Mouse (Mus musculus) spleen, postnatal 14 days (tissue): Measurements from ENCODE around the gene Ddb1.
A peak's percentile ranks its signal among the peaks of the same experiment; 100 is the strongest.

Source experiments
- DNase-seq, 2 experiments: peaks; one replicate each; pipeline ENCODE4 v3.0.0; 2021 to 2022; ENCODE audit warnings: low spot score in 2 of 2

Gene Ddb1

DNA sequence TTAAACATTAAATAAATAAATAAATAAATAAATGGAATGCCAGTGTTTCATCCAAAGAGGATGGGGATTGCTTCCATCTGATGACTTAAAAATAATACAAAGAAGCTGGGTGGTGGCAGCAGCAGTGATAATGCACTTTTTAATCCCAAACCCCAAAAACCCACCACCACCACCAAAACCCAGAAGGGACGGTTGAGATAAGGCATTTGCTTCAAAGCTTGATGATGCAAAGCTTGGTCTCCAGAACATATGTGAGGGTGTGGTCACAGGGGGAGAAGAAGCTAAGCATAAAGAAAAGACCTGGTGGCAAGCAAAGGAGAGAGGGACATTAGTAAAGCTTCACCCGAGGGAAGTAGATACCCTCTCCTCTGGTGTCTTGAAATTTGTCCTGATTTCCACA is 56.8 kb downstream of the Ddb1 start:
- DNase-seq = no peak

DNA sequence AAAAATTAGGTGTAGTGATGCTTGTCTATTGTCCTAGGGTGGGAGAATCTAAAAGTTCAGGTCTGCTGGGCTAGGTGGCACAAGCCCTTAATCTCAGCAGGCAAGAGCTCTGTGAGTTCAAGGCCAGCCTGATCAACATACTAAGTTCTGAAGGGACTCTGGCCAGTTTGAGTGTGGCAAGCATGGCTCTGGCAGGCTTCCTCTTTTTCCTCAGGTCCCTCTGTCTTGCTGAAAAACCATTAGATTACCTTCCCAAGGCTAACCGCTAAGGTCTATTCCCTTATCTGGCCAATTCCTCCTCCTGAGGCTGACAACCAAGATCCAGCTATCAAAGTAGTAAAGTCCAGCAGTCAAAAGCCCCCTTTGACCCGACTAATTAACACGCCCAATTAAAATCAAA is 57.5 kb downstream of the Ddb1 start:
- DNase-seq = no peak

DNA sequence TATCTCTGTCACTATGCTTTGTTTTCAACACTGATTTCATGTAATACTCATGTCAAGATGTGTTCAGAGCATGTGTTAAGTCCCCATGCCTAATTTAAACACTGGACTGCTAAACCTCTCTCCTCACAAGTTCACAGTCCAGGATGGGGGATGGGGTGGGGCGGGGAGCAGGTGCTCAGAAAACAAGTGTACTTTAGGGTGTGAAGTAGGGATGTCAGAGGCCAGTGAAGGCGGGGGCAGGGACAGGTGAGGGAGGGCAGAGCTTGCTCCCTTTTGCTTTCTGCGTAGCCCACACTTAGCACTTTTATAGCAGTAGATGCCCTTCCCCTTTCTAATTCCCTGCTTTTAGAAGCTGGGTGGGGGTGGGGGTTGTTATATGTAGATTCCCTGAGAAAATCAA is 60.0 kb downstream of the Ddb1 start:
- no peak for DNase-seq

DNA sequence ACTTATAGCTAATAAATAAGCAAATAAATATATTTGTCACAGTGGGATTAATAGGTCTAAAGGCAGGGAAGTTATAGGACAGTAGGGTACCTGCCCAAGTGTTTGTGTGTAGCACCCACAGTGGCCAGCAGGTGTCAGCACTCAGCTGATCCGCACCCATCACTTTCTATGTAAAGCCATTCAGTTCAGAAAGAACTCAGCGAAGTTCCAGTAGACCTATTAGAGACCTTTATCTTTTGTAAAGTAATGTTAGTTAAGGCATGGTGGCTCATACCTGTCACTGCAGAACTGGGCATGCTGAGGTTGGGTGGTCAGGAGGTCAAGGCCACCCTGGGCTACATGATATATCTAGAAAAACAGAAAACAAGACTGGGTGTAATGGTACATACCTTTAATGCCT is 60.4 kb downstream of the Ddb1 start:
- peak; percentile 56 to 71 for DNase-seq

DNA sequence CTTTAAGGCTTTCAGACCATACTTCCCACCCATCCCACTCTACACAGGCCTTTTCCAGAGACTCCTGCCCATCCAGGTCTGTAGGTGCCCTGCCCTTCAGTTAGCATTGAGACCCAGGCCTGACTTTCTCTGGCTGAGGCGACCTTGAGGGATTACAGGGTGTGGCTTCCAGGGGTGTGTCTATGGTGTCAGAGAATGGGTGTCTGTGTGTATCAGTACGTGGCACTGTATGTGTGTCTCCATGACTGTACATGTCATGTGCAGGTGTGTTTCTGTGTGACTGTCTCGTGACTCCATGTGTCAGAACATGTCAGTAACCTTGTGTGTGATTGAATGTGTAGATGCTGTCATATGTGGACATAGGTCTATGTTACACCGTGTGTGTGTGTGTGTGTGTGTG is 66.2 kb downstream of the Ddb1 start:
- DNase-seq = no peak

DNA sequence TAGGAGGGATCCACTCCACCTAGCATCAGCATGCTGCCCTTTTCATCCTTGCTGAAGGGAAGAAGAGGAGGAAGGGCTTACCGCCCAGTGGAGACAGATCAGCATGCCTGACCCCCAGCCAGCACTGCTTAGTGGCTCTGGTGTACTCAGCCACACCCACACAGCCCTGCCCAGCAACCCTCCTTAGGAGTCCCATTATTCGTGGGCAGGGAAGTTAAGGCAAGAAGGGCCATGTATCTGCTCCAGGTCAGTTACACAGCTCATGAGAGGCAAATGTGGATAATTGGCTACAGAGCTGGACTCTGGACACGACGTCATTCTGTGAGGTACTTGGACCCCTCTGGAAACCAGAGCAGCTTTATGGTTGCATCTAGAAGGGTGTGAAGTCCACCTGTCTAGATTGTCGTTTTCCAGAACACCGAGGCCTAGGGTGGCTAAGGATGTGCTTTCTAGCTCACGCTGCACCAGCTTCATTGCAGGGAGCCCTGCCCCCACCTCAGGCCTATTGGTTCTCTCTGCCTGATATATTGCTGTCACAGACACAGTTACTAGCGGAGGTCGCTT is 66.8 kb downstream of the Ddb1 start:
- DNase-seq = no peak

DNA sequence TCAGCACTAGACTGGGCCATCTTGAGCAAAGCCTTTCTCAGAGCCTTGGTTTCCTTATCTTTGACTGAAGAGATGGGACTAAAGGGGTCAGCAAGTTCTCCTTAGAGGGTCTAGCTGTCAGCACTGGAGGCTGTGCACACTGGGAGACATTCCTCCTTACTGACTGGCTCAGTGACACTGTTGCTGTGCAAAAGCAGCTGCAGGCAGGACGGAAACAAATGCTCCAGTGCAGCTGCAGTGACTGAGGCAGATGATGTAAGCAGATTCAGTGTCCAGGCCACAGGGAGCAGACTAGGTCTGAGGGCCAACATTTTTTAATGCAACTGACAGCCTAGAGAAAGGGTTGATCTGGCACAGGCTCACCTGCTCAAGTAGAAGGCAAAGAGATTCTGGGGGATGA is 68.1 kb downstream of the Ddb1 start:
- no peak for DNase-seq

DNA sequence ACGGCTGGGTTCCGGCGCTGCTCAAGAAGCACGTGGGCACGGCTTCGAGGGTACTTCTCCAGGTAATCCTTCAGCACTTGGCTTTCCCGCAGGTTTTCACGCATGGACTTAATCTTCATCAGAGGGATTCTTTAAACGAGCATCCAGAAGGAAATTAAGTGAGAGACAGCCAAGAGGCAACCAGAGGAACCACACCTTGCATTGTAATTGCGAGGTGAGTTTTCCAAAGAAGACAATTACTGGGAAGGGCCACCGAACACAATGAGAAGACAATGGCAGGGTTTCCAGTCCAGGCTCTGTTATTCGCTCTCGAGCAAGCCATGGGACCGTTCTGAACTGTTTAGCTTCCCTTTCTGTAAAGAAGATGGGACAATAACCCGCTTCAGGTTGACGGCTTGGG is 71.5 kb downstream of the Ddb1 start:
- no peak for DNase-seq

DNA sequence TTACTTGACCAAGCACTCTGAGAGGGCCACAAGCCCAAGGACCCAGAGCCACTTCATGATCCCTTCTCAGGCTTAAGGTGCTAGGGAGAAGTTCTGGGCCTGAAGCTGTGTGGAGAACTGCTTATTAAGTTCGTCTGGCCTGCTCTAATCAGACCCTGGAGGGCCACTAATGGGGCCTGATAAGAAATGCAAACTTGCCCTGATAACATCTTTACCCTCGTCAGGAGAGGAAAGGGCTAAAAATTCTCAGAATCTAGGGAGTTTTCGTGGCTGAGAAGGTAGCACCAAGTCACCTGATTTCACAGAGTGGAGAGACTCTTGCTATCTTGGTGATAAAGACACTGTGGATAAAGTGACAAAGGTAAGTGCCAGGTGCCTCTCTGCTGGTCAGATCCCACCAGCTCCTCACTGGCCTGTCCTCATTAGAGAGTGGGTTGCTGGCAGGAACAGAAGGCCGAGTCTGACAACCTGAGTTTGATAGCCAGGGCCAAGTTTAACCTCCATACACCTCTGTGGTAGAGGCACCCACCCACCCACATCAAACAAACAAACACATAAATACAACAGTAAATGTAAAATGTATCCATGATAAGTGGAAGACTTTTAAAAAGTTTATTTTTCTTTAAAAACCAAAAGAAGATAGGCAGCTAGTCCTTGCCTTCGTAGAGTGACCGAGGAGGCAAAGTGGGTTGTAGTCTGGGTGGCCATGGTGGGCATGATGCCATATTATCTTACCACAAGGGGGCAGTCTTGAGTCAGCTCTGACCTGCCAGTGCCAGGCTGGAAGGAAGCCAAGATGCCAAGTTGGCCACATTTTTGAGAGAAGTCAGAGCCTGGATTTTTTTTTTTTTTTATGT is 73.0 kb downstream of the Ddb1 start, which contains the start of gene Pga5:
Gene Pga5, minus strand, starts transcription at position 157 of the 857 bp plus-strand sequence.
- peak; percentile 37 to 74 for DNase-seq

DNA sequence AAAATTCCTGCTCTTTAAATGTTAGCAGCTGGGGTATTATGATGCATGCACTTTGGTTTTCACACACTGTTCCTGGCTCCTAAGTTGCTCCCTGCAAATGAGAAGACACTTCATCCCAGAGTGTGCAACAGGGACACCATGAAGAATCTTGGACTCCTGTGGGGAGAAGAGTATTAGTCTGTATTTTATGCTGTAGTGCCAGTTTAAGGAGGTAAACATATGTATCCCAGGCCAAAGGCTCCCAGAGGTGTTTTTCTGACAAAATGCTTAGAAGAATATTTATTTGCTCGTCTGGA is 73.6 kb downstream of the Ddb1 start:
- DNase-seq = no peak
